Mouse (Mus musculus) brown adipose tissue, adult 24 weeks (tissue): ENCODE measurements around the gene Gm12166. TPM values are rescaled to one million over a fixed set of nuclear protein-coding genes. Genes with fewer than 3 reads are reported as not detected.
A peak's percentile ranks its signal among the peaks of the same experiment; 100 is the strongest.
"Not testable (repeated sequence)": the region's sequence is repeated elsewhere in the genome, so short reads cannot be mapped to it uniquely, and the experiment has no call there.

Experiments used
- H3K27ac ChIP-seq: fragments of 200-500 bp; replicated peaks from 2 replicates; pipeline ENCODE4 v1.5.1; 2012; ENCODE audit warnings: low read depth, mild to moderate bottlenecking, low read length
- H3K4me1 ChIP-seq: fragments of 200-500 bp; 2 replicates; pipeline ENCODE4 v1.6.1; 2012; ENCODE audit warnings: low read length, mixed read lengths; ENCODE audit not compliant: control insufficient read depth, insufficient read depth, insufficient read length
- H3K4me3 ChIP-seq: fragments of 200-500 bp; 2 replicates; pipeline ENCODE4 v1.5.1; 2012; ENCODE audit warnings: low read depth, mild to moderate bottlenecking, low read length, moderate library complexity; ENCODE audit not compliant: insufficient read depth
- polyA plus RNA-seq: library from polyadenylated mRNA; stranded (reverse); fragments of >200 nt; gene quantifications from 2 replicates; pipeline ENCODE4 v1.2.4, GENCODE M21; 2012; ENCODE audit not compliant: missing spikeins, insufficient read depth, insufficient read length

The Gm12166 gene
- polyA plus RNA-seq, 1 experiment, result 2.3 TPM

DNA sequence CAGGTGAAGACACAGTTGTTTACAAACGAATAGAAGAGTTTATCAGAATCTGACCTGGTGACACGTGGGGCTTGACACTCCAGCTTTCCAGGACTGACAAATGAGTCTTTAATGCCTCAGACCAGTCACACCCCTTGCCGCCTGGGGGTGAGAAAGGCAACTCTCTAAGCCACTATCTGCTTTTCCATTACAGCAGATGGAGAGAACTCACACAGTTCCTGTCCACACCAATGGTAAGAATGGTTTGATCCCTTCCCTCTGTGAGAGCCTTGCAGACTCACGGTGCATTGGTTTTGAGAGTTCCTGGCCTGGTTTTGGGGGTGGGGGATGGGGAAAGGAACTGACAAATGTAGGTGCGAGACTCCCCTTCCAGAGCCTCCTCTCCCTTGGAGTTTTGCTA is 2.2 kb upstream of the Gm12166 start:
- Histone ChIP-seq H3K4me1 (0 out of 2 replicates have a peak, but pooled peaks cover 3% of the 10 kb centered on the region), H3K4me3 (no peak overlapping the region), H3K27ac (no peak overlapping the region)

DNA sequence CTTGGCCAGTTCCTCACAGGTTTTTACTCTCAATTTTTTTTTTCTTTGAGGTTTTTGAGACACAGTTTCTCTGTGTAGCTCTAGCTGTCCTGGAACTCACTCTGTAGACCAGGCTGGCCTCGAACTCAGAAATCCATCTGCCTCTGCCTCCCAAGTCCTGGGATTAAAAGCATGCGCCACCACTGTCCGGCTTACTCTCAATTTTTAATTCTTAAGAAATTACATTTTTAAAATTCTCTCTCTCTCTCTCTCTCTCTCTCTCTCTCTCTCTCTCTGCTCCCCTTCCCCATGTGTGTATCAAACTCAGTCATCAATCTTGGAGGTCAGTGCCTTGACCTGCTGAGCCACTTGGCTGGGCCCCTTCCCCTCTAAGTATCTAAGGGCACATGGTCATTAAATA is 1.3 kb upstream of the Gm12166 start:
- not testable (repeated sequence) for H3K27ac ChIP-seq, H3K4me1 ChIP-seq, H3K4me3 ChIP-seq

DNA sequence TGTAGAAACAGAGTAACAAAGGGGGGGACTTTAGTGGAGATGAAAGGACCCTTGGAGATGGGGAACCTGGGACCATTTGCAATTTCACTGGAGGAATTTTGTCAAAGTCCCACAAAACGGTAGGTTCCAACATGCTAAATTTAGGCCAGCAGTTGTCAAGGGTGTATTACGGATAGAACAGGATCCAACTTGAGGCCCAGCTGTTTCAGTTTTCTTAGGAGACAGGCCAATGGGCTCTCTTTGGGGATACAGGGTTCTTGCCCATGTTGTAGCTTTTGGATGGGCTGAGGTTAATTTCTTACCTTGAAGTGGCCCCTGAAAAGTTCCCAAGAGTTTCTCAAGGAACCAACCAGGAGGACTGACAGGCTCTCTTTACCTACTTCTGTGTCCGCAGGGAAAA is 4.9 kb downstream of the Gm12166 start:
- Histone ChIP-seq H3K4me3 (no peak overlapping the region), H3K27ac (no peak overlapping the region), H3K4me1 (no peaks in the 10 kb centered on the region)

DNA sequence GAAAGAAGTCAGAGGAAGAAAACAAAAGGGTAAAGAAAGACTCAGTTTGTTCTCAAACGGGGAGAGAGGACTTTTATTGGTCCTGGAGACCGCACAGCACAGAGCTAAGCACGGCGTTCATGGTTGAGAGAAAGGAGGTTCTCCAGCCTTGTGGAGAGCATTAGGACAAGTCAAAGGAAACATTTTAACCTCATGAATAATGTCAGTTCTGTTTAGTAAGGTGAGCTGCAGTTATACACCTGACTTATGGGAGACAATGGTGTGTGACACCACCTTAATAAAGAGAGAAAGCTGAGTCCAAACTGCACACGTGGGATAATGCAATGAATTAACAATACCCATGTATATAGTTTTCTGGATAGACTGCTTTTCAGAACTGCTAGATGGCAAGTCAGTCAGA is 7.3 kb downstream of the Gm12166 start:
- Histone ChIP-seq H3K4me3 (no peak overlapping the region), H3K27ac (no peak overlapping the region), H3K4me1 (no peaks in the 10 kb centered on the region)

DNA sequence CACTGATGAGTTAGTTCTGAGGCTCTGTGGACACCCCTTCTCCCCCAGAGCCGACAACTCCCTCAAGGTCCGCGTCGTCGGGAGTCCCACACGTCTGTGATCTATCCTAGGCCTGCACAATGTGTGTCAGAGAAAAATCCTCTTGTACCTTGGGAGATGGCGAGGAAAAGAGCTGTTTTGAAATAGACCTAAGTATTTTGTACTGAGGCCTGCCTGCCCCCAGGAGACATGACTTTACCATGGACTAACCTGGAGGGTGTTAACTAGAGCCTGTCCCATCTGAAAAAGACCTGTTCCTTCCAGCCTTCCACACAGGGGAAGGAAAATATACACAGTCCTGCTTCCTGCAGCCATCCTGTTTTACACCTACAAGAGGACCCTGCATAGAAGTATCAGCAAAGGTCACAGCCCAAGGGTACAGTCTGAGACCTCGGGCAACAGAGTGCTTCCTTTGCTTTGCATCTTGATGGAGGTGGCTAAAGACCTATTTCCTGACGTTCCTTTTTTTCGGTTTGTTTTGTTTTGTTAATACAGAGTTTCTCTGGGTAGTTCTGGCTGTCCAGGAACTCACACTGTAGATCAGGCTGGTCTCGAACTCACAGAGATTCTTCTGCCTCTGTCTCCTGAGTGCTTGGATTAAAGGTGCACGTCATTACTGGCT is 10.4 kb downstream of the Gm12166 start:
- Histone ChIP-seq H3K4me1 (no peaks in the 10 kb centered on the region), H3K27ac (no peak overlapping the region), H3K4me3 (no peak overlapping the region)

DNA sequence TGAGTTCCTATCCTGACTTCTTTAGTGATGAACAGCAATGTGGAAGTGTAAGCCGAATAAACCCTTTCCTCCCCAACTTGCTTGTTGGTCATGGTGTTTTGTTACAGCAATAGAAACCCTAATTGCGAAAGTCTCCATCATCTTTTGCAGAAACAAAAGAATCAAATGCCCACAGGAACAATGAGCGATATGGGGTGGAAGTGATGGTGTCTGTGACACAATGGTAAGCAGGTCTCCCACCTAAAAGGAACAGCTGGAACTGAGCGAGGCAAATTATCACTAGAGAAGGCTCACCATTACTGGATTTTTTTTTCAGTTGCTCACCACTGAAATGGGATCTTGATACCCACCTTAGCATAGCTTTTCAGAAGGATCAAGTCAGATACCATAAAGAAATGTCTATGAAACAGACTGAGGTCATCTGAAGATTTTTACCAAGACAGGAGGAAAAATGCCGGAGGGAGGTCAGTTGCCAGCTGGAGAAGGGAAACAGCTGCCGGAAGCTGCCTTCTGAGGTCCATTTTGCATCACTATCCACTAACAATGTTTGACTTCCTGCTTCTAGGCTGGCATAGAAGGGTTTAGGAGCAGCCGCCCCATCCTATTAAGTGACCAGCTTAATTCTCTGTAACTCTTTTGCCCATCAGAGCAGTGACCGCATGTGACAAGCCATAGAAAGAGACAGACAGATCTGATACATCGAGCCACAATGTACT is 11.1 kb downstream of the Gm12166 start:
- H3K27ac ChIP-seq, result no peak overlapping the region
- H3K4me1 ChIP-seq, result no peaks in the 10 kb centered on the region
- H3K4me3 ChIP-seq, result no peak overlapping the region

DNA sequence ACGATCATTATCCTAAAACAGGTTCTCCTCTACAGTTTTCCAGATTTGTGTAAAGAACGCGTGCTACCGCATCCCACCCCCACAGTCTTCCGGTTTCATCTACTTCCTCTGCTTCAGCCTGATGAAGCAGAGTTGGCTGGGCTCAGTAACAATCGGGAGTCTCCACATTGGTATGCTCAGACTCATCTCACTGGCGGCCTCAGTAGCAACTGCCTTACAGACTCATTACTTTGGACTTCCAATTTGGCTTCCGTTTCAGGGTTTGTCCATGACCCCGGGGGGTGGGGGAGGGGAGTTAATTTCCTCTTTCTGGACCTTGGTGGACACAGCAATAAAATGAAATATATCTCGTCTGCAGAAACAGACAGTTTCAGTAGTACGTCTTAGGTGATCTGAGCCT is 12.8 kb downstream of the Gm12166 start:
- peak overlapping the region; percentile 21 for H3K4me3 ChIP-seq
- 0 out of 2 replicates have a peak overlapping the region, but pooled peaks have one; percentile 1 for H3K27ac ChIP-seq
- H3K4me1 ChIP-seq, result no peaks in the 10 kb centered on the region

DNA sequence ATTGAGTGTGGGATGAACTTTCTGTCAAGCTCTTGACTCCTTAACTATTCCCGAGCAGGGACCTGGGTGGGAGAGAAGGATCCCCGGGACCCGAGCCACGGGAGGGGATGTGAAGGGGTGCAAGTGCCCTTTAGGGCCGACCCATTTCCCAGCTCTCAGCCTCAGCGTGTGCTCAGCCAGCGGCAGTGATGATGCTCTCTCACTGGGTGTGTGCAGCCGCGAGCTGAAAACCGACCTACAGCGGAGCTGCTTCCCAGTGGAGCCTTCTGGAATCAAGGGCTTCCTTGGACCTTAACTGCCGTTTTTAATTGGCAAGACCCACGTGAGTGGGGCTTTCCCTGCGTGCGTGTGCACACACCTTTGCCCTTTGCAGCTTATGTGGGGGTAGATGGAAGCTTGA is 13.2 kb downstream of the Gm12166 start:
- Histone ChIP-seq H3K27ac (no peak overlapping the region), H3K4me3 (peak overlapping the region; percentile 21)

DNA sequence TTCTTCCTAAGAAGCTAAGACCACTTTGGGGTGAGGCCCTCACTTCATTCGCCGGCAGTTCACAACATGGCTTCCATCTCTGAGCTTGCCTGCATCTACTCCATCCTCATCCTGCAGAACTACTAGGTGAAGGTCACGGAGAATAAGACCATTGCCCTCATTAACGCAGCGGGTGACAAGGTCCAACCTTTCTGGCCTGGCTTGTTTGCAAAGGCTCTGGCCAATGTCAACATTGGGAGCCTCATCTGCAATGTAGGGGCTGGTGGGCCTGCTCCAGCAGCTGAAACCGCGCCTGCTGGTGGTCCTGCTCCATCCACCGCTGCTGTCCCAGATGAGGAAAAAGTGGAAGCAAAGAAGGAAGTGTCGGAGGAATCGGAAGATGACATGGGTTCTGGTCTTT is 15.7 kb downstream of the Gm12166 start:
- Histone ChIP-seq H3K27ac (no peak overlapping the region), H3K4me3 (no peak overlapping the region), H3K4me1 (no peaks in the 10 kb centered on the region)

More for the DNA sequence above, 13.2 kb downstream of the Gm12166 start:
- H3K4me1 ChIP-seq, result no peaks in the 10 kb centered on the region

DNA sequence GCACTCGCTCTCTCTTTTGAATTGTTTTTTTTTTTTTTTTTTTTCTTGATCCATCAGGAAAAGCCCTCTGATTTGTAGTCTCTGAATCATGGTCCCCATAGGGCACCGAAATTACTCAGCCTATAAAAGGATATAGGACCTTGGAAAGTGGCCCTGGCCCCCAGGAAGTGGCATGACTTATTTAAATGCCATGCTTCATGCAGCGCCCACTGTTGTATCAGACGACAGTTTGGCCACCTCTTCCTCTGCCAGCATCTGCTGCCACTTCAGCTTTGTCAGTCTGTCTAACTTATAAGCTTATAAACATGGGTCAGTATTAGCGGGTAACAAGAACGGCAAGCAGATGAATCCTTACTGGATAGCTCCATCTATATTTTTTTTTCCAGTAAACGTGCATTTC is 19.2 kb downstream of the Gm12166 start:
- Histone ChIP-seq H3K27ac (no peak overlapping the region), H3K4me3 (no peak overlapping the region), H3K4me1 (no peaks in the 10 kb centered on the region)

DNA sequence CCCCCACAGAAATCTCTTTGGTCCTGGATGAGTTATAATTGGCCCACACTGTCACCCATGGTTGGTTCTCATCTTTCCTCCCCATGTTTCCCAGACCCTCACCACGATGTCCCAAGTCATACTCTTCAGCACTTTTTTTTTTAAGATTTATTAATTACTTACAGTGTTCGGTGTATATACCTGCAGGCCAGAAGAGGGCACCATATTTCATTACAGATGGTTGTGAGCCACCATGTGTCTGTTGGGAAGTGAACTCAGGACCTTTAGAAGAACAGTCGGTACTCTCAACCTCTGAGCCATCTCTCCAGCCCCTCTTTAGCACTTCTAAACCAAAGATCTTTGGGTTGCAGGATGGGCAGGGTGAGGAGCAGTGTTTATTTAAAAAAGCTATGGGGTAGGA is 20.7 kb downstream of the Gm12166 start:
- H3K4me1 ChIP-seq, result no peaks in the 10 kb centered on the region
- no peak overlapping the region for H3K4me3 ChIP-seq
- no peak overlapping the region for H3K27ac ChIP-seq

DNA sequence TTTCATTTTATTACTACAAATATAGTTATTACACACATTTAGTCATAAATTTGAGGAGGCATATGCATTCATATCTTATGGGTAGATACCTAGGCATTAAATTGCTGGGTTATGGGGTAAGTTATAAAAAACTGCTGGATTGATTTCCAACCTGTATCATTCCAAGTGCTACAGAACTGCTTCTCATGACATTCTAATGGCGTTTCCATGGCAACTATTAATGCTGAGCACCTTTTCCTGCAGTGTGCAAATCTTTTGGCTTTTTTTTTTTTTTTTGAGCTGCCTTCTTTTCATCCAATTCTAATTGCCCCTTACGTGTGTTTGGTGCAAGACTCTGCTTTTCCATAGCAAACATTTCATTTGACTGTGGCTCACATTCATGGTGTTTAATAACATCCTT is 22.1 kb downstream of the Gm12166 start:
- Histone ChIP-seq H3K27ac (no peak overlapping the region), H3K4me1 (peaks cover 4% of the 10 kb centered on the region; the same call in 1 of the 2 replicates), H3K4me3 (no peak overlapping the region)

DNA sequence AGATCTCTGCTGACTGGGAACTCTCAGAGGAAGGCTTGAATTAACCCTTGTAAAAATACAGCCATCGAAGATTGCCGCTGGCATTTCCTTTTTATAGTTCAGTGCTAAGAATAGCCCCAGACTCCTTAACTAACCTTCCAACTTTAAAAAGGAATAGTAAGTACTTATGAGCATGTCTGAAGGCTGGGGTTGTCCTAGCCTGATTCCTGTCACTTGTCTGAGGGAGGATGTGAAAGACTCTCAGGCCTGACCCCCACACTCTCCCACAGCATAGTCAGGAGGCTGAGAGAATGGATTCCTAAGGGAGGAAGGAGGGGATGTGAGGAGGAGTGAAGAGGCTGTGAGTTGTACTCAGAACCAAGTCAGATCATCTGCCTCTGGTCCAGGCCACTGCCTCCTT is 22.6 kb downstream of the Gm12166 start:
- Histone ChIP-seq H3K4me1 (peaks cover 4% of the 10 kb centered on the region; the same call in 1 of the 2 replicates), H3K27ac (no peak overlapping the region), H3K4me3 (no peak overlapping the region)

DNA sequence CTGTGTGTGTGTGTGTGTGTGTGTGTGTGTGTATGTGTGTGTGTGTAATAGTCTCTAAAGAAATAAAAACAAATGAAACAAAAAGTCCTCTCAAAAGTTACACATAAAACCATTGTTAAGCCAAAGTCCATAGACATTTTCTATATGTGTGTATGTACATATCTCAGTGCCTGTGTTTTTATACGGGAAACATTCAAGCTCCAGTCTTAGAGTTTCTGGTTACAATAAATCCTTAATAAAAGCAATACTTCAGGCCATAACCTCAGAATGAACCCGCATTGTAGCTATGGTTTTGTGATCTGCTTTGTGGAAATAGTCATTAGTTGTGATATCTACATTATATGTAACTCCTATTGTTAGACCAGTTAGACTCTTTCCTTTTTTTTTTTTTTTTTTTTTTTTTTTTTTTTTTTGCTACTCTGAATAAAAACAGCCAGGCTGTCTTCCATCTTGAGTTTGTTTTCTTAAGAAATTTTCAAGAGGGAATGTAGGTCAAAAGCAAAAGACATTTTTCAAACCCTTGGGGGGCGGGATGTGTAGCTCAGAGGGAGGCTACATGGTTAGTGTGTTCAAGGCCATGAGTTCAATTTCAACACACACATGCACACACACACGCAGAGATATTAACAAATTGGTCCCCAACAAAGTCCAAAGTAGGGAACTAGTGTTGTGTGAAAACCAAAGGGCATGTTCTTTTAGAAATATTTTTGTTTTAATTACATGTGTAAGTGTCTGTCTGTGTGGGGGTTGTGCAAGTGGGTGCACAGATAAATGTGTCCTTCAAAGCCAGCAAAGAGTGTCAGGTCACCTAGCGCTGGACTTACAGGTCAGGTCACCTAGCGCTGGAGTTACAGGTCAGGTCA is 23.9 kb downstream of the Gm12166 start:
- Histone ChIP-seq H3K4me3 (no peak overlapping the region), H3K4me1 (peaks cover 4% of the 10 kb centered on the region; the same call in 1 of the 2 replicates)

DNA sequence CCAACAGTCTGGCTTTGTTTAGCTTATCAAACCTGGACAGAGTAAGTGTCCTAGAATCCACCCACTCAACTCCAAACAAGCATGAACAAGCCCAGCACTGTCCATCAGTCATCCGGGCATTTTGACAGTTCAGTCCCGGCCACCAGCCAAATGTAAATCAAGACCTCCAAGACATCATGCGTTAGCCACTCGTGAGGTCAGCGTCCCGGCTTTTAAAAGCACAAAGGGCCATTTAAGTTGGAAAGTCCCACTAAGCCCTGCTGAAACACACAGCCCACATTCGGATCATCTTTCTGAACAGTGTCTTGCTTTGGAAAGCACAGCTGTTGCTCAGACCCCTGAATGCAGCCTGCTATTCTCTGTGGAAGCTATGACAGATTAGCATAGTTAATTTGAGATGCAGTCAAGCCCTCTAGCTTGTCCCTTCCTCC is 26.1 kb downstream of the Gm12166 start:
- H3K4me1 ChIP-seq, result peaks cover 4% of the 10 kb centered on the region; the same call in 1 of the 2 replicates
- H3K4me3 ChIP-seq, result no peak overlapping the region
- no peak overlapping the region for H3K27ac ChIP-seq

More for the DNA sequence above, 23.9 kb downstream of the Gm12166 start:
- H3K27ac ChIP-seq, result no peak overlapping the region
